Mouse (Mus musculus): ENCODE data around the gene Dusp16.

DNA sequence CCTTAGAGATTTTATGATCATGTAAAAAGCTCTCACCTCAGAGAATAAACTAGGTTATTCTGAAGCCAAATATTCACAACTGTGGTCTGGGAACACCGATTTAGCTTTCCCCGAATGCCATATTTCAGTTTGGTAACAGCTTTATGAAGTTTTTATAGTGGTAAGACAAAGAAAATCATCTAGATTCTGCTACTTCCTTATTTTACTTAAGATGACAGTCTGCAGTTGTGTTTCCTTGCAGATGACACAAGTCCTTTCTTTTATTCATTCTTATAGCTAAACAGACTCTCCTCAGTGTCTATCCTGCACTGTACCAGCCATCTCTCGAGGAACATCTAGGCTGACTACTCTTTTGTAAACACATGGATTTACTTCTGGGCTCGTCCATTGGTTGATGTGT, 86.0 kb downstream of the Dusp16 start:
- TF ChIP-seq CTCF (IDR thresholded peaks at IDR 0.05; ENCODE audit: extremely low read depth, insufficient read depth, insufficient read length, insufficient replicate concordance) (no peak), POLR2A (IDR thresholded peaks at IDR 0.05; ENCODE audit: low read depth, low read length) (no peak)

All from spleen, adult 2 months (tissue).